Mouse (Mus musculus): ENCODE data around the gene Apoc4. TPM values are rescaled to one million over a fixed set of nuclear protein-coding genes. Genes with fewer than 3 reads are reported as not detected.

The Apoc4 gene
- total RNA-seq, 2 experiments from 2014 or later = not detected

GRCm38 (mm10) chr7:19683771-19684201 is 2.5 kb upstream of the Apoc4 start:
- no peak for ATAC-seq (replicated peaks; ENCODE audit: low FRiP score, low TSS enrichment, poor library complexity, severe bottlenecking)

- no peak for ATAC-seq (replicated peaks; ENCODE audit: low FRiP score, low TSS enrichment, poor library complexity, severe bottlenecking)
These were observed 1.7 kb upstream of the Apoc4 start for GRCm38 (mm10) chr7:19682979-19683378.

- ATAC-seq (replicated peaks; ENCODE audit: low FRiP score, low TSS enrichment, poor library complexity, severe bottlenecking) = no peak; the same call in 1 of the 2 replicates
These were observed 577 bp downstream of the Apoc4 start for GRCm38 (mm10) chr7:19680702-19681101.

GRCm38 (mm10) chr7:19678901-19679300 is 2.4 kb downstream of the Apoc4 start:
- ATAC-seq (replicated peaks; ENCODE audit: low FRiP score, low TSS enrichment, poor library complexity, severe bottlenecking) = no peak

- no peak for ATAC-seq (replicated peaks; ENCODE audit: low FRiP score, low TSS enrichment, poor library complexity, severe bottlenecking)
These were observed 3.4 kb downstream of the Apoc4 start, which contains the start of gene Apoc2 for GRCm38 (mm10) chr7:19677872-19678271. TSS of gene Apoc2 (minus strand) at chr7:19677941.

GRCm38 (mm10) chr7:19676662-19677061 is 4.6 kb downstream of the Apoc4 start:
- ATAC-seq (replicated peaks; ENCODE audit: low FRiP score, low TSS enrichment, poor library complexity, severe bottlenecking) = no peak

- no peak for ATAC-seq (replicated peaks; ENCODE audit: low FRiP score, low TSS enrichment, poor library complexity, severe bottlenecking)
These were observed 5.5 kb downstream of the Apoc4 start for GRCm38 (mm10) chr7:19675824-19676223.

- no peak for ATAC-seq (replicated peaks; ENCODE audit: low FRiP score, low TSS enrichment, poor library complexity, severe bottlenecking)
These were observed 8.1 kb downstream of the Apoc4 start for GRCm38 (mm10) chr7:19673083-19673699.

GRCm38 (mm10) chr7:19671511-19671910 is 9.8 kb downstream of the Apoc4 start:
- ATAC-seq (replicated peaks; ENCODE audit: low FRiP score, low TSS enrichment, poor library complexity, severe bottlenecking) = no peak

- ATAC-seq (replicated peaks; ENCODE audit: low FRiP score, low TSS enrichment, poor library complexity, severe bottlenecking) = peak; percentile 75
These were observed 12.1 kb downstream of the Apoc4 start for GRCm38 (mm10) chr7:19668947-19669721.

- ATAC-seq (replicated peaks; ENCODE audit: low FRiP score, low TSS enrichment, poor library complexity, severe bottlenecking) = no peak
These were observed 13.8 kb downstream of the Apoc4 start for GRCm38 (mm10) chr7:19667434-19667833.

- ATAC-seq (replicated peaks; ENCODE audit: low FRiP score, low TSS enrichment, poor library complexity, severe bottlenecking) = no peak
These were observed 14.5 kb downstream of the Apoc4 start for GRCm38 (mm10) chr7:19666750-19667149.

GRCm38 (mm10) chr7:19664955-19665841 is 16.1 kb downstream of the Apoc4 start, which contains the start of gene Clptm1:
TSS of gene Clptm1 (minus strand) at chr7:19665033.
- ATAC-seq (replicated peaks; ENCODE audit: low FRiP score, low TSS enrichment, poor library complexity, severe bottlenecking) = peak; percentile 66

GRCm38 (mm10) chr7:19664455-19664954 is 16.8 kb downstream of the Apoc4 start:
- no peak for ATAC-seq (replicated peaks; ENCODE audit: low FRiP score, low TSS enrichment, poor library complexity, severe bottlenecking)

- ATAC-seq (replicated peaks; ENCODE audit: low FRiP score, low TSS enrichment, poor library complexity, severe bottlenecking) = no peak
These were observed 17.3 kb downstream of the Apoc4 start for GRCm38 (mm10) chr7:19663940-19664339.

GRCm38 (mm10) chr7:19652614-19653013 is 28.7 kb downstream of the Apoc4 start:
- no peak for ATAC-seq (replicated peaks; ENCODE audit: low FRiP score, low TSS enrichment, poor library complexity, severe bottlenecking)

GRCm38 (mm10) chr7:19651063-19651786 is 30.1 kb downstream of the Apoc4 start:
- 0 out of 2 replicates have a peak, but pooled peaks have one; percentile 10 for ATAC-seq (replicated peaks; ENCODE audit: low FRiP score, low TSS enrichment, poor library complexity, severe bottlenecking)

- ATAC-seq (replicated peaks; ENCODE audit: low FRiP score, low TSS enrichment, poor library complexity, severe bottlenecking) = no peak
These were observed 40.1 kb downstream of the Apoc4 start for GRCm38 (mm10) chr7:19641223-19641622.
